Mouse (Mus musculus): ENCODE measurements around the gene Olfr976.
"Not testable (repeated sequence)": the region's sequence is repeated elsewhere in the genome, so short reads cannot be mapped to it uniquely, and the experiment has no call there.

Olfr976 gene

GRCm38 (mm10) chr9:39961033-39961432 is at the start of gene Olfr976:
Gene Olfr976 (minus strand): TSS chr9:39961133.
- DNase-seq = not testable (repeated sequence)

GRCm38 (mm10) chr9:40009482-40009881 is 48.5 kb upstream of the Olfr976 start, which contains the start of gene Olfr980:
Gene Olfr980 (minus strand): TSS chr9:40009582.
- DNase-seq = no peak

GRCm38 (mm10) chr9:40003365-40003764 is 42.4 kb upstream of the Olfr976 start, which contains the start of gene Olfr979:
Gene Olfr979 (minus strand): TSS chr9:40003465.
- DNase-seq = no peak

GRCm38 (mm10) chr9:39991813-39992212 is 30.9 kb upstream of the Olfr976 start, which contains the start of gene Olfr978:
Gene Olfr978 (plus strand): TSS chr9:39992113.
- no peak for DNase-seq

- DNase-seq = not testable (repeated sequence)
Observed at GRCm38 (mm10) chr9:39976581-39977145, 15.7 kb upstream of the Olfr976 start.

- no peak for DNase-seq
Observed at GRCm38 (mm10) chr9:39951946-39952345, 9.0 kb downstream of the Olfr976 start, which contains the start of gene Olfr975. Gene Olfr975 (minus strand): TSS chr9:39952046.

- DNase-seq = no peak
Observed at GRCm38 (mm10) chr9:39937201-39937600, 23.7 kb downstream of the Olfr976 start, which contains the start of gene Olfr974. Gene Olfr974 (plus strand): TSS chr9:39937501.

- DNase-seq = not testable (repeated sequence)
Observed at GRCm38 (mm10) chr9:39928837-39929236, 32.1 kb downstream of the Olfr976 start.

GRCm38 (mm10) chr9:39927975-39928836 is 32.7 kb downstream of the Olfr976 start:
- not testable (repeated sequence) for DNase-seq

GRCm38 (mm10) chr9:39909939-39910338 is 51.0 kb downstream of the Olfr976 start:
- no peak for DNase-seq

GRCm38 (mm10) chr9:39907036-39907435 is 53.9 kb downstream of the Olfr976 start, which contains the start of gene Olfr229:
Gene Olfr229 (plus strand): TSS chr9:39907336.
- no peak for DNase-seq

GRCm38 (mm10) chr9:39905106-39905505 is 55.8 kb downstream of the Olfr976 start:
- no peak for DNase-seq

Data from layer of hippocampus, adult 9-11 months (tissue).